Mouse (Mus musculus) ES-E14 (cell line): Measurements from ENCODE around the gene Spsb4.

Source experiments
- CHD2 ChIP-seq: IDR thresholded peaks from 2 replicates; pipeline ENCODE4 v1.6.1; 2014; ENCODE audit warnings: mild to moderate bottlenecking, low read depth, low read length, inconsistent platforms
- HCFC1 ChIP-seq: IDR thresholded peaks from 2 replicates; pipeline ENCODE4 v1.6.1; 2012; ENCODE audit warnings: low read length, inconsistent platforms, borderline replicate concordance; ENCODE audit not compliant: insufficient read depth
- MAFK ChIP-seq: IDR thresholded peaks from 2 replicates; pipeline ENCODE4 v1.6.1; 2014; ENCODE audit warnings: mild to moderate bottlenecking, low read depth, low read length, inconsistent platforms; ENCODE audit not compliant: insufficient read depth
- ZC3H11A ChIP-seq: IDR thresholded peaks from 2 replicates; pipeline ENCODE4 v1.6.1; 2012; ENCODE audit warnings: low read depth, mild to moderate bottlenecking, inconsistent platforms, low read length, borderline replicate concordance
- ZNF384 ChIP-seq: IDR thresholded peaks from 2 replicates; pipeline ENCODE4 v1.6.1; 2012; ENCODE audit warnings: low read depth, low read length, inconsistent platforms

DNA sequence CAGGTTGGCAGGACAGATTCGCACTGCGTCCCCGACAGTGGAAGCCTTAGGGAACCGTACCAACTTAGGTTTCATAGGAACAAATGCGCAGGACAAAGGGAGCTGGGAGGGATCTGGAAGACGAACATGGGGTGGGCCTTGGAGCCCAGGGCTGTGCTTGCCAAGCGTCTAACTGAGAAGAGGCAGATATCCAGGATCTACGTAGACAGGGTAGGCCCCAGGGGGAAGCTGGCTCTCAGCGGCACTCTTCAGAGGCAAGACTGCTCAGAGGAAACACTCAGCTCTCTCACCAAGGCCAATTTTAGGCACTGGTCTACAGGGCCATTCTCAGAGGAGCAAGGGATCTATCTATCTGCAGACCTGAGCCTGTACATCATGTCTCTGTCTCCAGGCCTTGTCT, 69.1 kb downstream of the Spsb4 start:
- TF ChIP-seq CHD2 (no peak), HCFC1 (no peak), MAFK (no peak), ZC3H11A (no peak), ZNF384 (no peak)
